Mouse (Mus musculus): ENCODE measurements at regions not wholly inside any gene's neighbourhood (a gene's known extent, or its start where the extent isn't known, plus 50 kb on each side); places are given as distances from the start of the nearest gene placed in this dataset.

DNA sequence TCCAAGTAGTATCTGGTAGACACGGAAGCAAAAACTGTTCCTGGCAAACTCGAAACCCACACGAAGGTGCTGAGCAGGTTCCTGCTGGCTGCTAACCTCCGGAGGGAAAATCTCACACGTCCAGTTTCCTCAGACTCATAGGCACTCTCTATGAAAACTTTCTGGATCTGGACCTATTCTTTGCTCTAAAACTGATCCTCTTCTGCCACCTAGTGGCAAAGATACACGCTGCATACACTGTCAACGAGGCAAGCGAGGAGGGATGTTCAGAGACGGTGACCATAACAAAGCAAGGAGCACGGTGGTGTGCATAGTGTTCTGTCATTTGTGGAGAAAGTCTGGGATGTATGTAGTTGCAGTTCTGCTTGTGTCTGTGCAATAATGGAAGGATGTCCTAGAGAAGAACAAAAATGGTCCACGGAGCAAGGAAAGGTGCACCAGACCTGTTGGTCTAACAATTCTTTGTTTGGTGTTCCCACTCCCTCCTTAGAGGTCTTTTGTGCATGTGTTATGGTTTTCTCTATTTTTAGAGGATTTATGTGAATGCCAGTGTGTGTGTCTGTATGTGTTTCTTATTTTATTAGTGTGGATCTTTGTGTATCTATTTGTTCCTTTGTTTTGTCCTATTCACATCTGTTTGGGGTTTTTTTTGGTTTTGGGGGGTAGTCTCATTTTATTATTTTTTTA, 57.0 kb upstream of the Siglech start:
- DNase-seq = peak; percentile 56 to 58

Data from kidney, postnatal 4 days (tissue).